Mouse (Mus musculus) testis, adult 2 months (tissue): ENCODE measurements around the gene Tardbp. TPM values are rescaled to one million over a fixed set of nuclear protein-coding genes. Genes with fewer than 3 reads are reported as not detected.

Experiments used
- H3K27ac ChIP-seq: fragments of 200-500 bp; 2 replicates; pipeline ENCODE4 v1.5.1; 2012; ENCODE audit warnings: low read depth, low read length; ENCODE audit not compliant: control insufficient read depth, insufficient read depth
- H3K27me3 ChIP-seq: fragments of 200-500 bp; 2 replicates; pipeline ENCODE4 v1.6.1; 2012; ENCODE audit warnings: mild to moderate bottlenecking, low read length, moderate library complexity; ENCODE audit not compliant: control insufficient read depth, insufficient read depth
- H3K36me3 ChIP-seq: fragments of 200-500 bp; 2 replicates; pipeline ENCODE4 v1.6.1; 2012; ENCODE audit warnings: mild to moderate bottlenecking, low read length; ENCODE audit not compliant: control insufficient read depth, insufficient read depth
- H3K4me1 ChIP-seq: fragments of 200-500 bp; 2 replicates; pipeline ENCODE4 v1.6.1; 2012; ENCODE audit warnings: low read length; ENCODE audit not compliant: control insufficient read depth, insufficient read depth
- H3K4me3 ChIP-seq: fragments of 200-500 bp; 2 replicates; pipeline ENCODE4 v1.5.1; 2012; ENCODE audit warnings: low read depth, mild to moderate bottlenecking, low read length, moderate library complexity, mixed read lengths; ENCODE audit not compliant: control insufficient read depth
- CTCF ChIP-seq: fragments of 200-500 bp; IDR thresholded peaks from 2 replicates; pipeline ENCODE4 v1.5.1; 2012; ENCODE audit warnings: low read depth, mild to moderate bottlenecking, inconsistent platforms, low read length, moderate library complexity; ENCODE audit not compliant: control insufficient read depth, insufficient read depth, insufficient replicate concordance
- POLR2A ChIP-seq: fragments of 200-500 bp; IDR thresholded peaks from 2 replicates; pipeline ENCODE4 v1.6.1; 2012; ENCODE audit warnings: low read depth, mild to moderate bottlenecking, inconsistent platforms, low read length, moderate library complexity; ENCODE audit not compliant: control insufficient read depth
- polyA plus RNA-seq: library from polyadenylated mRNA; depleted of rRNA; stranded (reverse); fragments of >200 nt; gene quantifications from 2 replicates; pipeline ENCODE4 v1.2.3, GENCODE M21; 2012; rRNA removed

Gene Tardbp
- polyA plus RNA-seq: 107 and 149 TPM in 2 replicates

- peak within 1 kb of the TSS; percentile 95 for H3K4me3 ChIP-seq
- peak within 1 kb of the TSS; percentile 100 for H3K27ac ChIP-seq
- H3K27me3 ChIP-seq: no peaks in the 10 kb centered on the region
- peaks cover 6% of the 10 kb centered on the region; the same call in 1 of the 2 replicates for H3K4me1 ChIP-seq
- TF ChIP-seq CTCF (no peak), POLR2A (peak; percentile 96)
- peaks cover 5% of the 10 kb centered on the region for H3K36me3 ChIP-seq
Observed at GRCm38 (mm10) chr4:148626623-148627185, at the start of gene Tardbp. Gene Tardbp, minus strand, starts transcription at chr4:148627019.

DNA sequence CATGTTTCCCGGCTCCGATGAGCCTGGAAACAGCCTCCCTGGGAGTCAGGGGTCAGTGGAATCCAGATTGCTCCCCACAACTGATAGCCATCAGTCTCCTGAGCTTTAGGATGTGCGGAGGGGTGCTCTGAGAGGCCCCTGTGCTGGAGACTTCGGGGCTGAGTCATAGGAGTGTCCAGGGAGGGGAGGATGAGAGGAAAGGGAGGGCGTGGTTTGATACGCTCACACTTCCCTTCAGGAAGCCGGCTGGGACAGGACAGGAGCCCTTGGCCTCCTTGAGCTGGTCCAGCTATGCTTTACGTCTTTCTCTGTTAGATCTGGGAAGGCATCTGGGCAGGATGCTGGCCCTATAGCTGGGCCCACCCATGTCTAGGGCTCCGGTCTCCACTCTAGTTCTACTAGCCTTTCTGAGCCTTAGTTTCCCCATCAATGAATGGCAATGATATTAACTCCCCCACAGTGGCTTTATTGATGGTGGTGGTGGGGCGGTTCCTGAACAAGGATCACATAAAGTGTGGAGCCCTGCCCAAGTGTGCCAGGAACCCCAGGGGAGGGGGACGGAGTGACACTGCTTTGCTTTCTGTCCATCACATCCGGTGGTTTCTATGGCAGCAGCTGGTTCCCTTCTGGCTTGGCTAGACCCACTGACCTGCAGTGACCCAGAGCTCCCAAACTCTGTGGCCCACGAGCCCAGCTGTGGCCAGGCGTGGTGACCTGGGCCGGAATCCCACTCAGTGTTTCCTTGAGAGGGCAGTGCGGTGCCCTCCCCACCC is 49.6 kb upstream of the Tardbp start:
- no peak for TF ChIP-seq CTCF
- no peak for TF ChIP-seq POLR2A
- Histone ChIP-seq H3K27ac (no peak overlapping the region), H3K27me3 (no peaks in the 10 kb centered on the region)

GRCm38 (mm10) chr4:148675043-148675442 is 48.2 kb upstream of the Tardbp start:
- no peaks in the 10 kb centered on the region for H3K27me3 ChIP-seq
- H3K36me3 ChIP-seq: no peaks in the 10 kb centered on the region
- peaks cover 5% of the 10 kb centered on the region for H3K4me1 ChIP-seq
- no peak overlapping the region for H3K27ac ChIP-seq
- TF ChIP-seq CTCF (no peak), POLR2A (no peak)
- H3K4me3 ChIP-seq: no peak overlapping the region

More for the DNA sequence above, 49.6 kb upstream of the Tardbp start:
- no peaks in the 10 kb centered on the region for H3K36me3 ChIP-seq
- H3K4me1 ChIP-seq: peaks cover 7% of the 10 kb centered on the region
- H3K4me3 ChIP-seq: no peak overlapping the region

- no peaks in the 10 kb centered on the region for H3K27me3 ChIP-seq
- no peak overlapping the region for H3K27ac ChIP-seq
- H3K4me3 ChIP-seq: no peak overlapping the region
- TF ChIP-seq CTCF: no peak
- TF ChIP-seq POLR2A: no peak
- H3K36me3 ChIP-seq: no peaks in the 10 kb centered on the region
- H3K4me1 ChIP-seq: peaks cover 5% of the 10 kb centered on the region
Observed at GRCm38 (mm10) chr4:148671230-148671947, 44.6 kb upstream of the Tardbp start.

DNA sequence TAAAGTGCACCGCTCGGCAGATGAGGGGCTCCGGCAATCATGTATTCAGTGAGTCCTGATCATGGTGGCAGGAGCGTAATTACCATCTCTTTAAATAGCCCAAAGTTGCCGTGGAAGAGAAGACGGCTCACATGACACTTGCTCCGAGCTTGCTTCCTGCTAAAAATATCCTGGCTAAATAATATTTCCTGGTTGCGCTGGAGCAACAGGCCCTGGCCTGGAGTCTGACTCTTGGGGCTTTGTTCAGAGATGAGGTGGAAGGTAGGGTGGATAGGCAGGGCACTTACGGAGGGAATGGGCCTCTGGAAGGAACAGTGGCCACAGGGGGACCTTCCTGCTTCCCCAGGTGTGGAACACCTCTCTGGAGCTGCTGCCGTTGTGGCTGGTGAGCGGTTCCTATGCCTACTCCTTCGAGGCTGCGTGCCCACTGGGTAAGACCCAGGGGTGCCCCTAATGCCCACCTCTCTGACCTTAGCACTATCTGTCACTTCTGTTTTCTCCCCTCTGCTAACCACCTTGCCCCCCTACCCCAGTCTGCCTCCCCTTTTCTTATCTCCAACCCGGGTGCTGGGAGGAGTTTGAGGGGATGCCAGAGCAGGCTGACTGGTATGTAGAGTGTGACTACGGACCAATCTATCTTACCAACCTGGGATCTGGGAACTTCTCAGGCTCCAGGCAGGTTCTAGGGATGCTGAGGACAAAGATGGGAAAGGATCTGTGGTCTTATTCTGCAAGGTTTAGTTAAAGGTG is 40.4 kb upstream of the Tardbp start:
- no peaks in the 10 kb centered on the region; the same call in 1 of the 2 replicates for H3K4me1 ChIP-seq

GRCm38 (mm10) chr4:148664021-148664420 is 37.2 kb upstream of the Tardbp start:
- Histone ChIP-seq H3K4me1 (no peaks in the 10 kb centered on the region; the same call in 1 of the 2 replicates), H3K27ac (no peak overlapping the region), H3K4me3 (no peak overlapping the region), H3K36me3 (no peaks in the 10 kb centered on the region), H3K27me3 (no peaks in the 10 kb centered on the region)
- no peak for TF ChIP-seq POLR2A
- no peak for TF ChIP-seq CTCF

More for the DNA sequence above, 40.4 kb upstream of the Tardbp start:
- Histone ChIP-seq H3K36me3 (no peaks in the 10 kb centered on the region), H3K27ac (no peak overlapping the region), H3K4me3 (no peak overlapping the region), H3K27me3 (no peaks in the 10 kb centered on the region)
- TF ChIP-seq POLR2A (no peak), CTCF (no peak)
